In genomic region chr19:7020224-7020641, GRCm38 (mm10) we compare ENCODE assay signal across 8 mouse cellular contexts. TPM values are rescaled to one million over a fixed set of nuclear protein-coding genes. Genes with fewer than 3 reads are reported as not detected.
DNase-seq lines count a peak whose midpoint lies in the region; ATAC-seq and TF ChIP-seq lines count a peak whose summit lies in the region.

No protein-coding gene starts in this region.

- DNase-seq in CD4-positive helper T cell, adult 2 months (ENCODE audit: low read depth, low spot score): peak; percentile 83
- peak; percentile 82 for DNase-seq in MEL-GATA-1-ER (ENCODE audit: extremely low read depth, low read depth)
- DNase-seq in cerebellum, postnatal 10 days: peak; percentile 80 to 83
- peak; percentile 73 for DNase-seq in heart, postnatal 0 days (ENCODE audit: low spot score)
- peak; percentile 72 to 76 for DNase-seq in kidney, postnatal 4 days
- peak; percentile 37 for DNase-seq in midbrain, embryonic 10.5 days (ENCODE audit: low spot score)
- no peak for DNase-seq in yolk sac, embryonic 10.5 days (ENCODE audit: low spot score)

- 0 out of 2 replicates have a peak, but pooled peaks cover 5% of the 10 kb centered on the region for H3K4me1 ChIP-seq in heart, postnatal 0 days (ENCODE audit: control insufficient read depth, insufficient read depth)
- no peaks in the 10 kb centered on the region for H3K4me1 ChIP-seq in midbrain, embryonic 10.5 days
- no peaks in the 10 kb centered on the region for H3K4me1 ChIP-seq in stomach, embryonic 16.5 days (ENCODE audit: control insufficient read depth, insufficient read depth, low read length)

- H3K4me2 ChIP-seq in heart, postnatal 0 days (ENCODE audit: low read depth, low read length): no peak overlapping the region
- no peak overlapping the region for H3K4me2 ChIP-seq in stomach, embryonic 16.5 days (ENCODE audit: low read depth, low read length)

- no peaks in the 10 kb centered on the region for H3K9me3 ChIP-seq in heart, postnatal 0 days (replicated peaks; ENCODE audit: control insufficient read depth, low read length)
- H3K9me3 ChIP-seq in midbrain, embryonic 10.5 days (replicated peaks): no peaks in the 10 kb centered on the region
- H3K9me3 ChIP-seq in stomach, embryonic 16.5 days (replicated peaks; ENCODE audit: control insufficient read depth, low read length): no peaks in the 10 kb centered on the region

- no peak for TF ChIP-seq EP300 in heart, postnatal 0 days (IDR thresholded peaks at IDR 0.05; ENCODE audit: low read depth)

- H3K27me3 ChIP-seq in heart, postnatal 0 days (ENCODE audit: control insufficient read depth, insufficient read depth, low read length): no peaks in the 10 kb centered on the region
- H3K27me3 ChIP-seq in midbrain, embryonic 10.5 days (ENCODE audit: low read depth, poor library complexity, severe bottlenecking): no peaks in the 10 kb centered on the region
- H3K27me3 ChIP-seq in stomach, embryonic 16.5 days (ENCODE audit: control insufficient read depth, insufficient read depth, low read length): no peaks in the 10 kb centered on the region

- no peak overlapping the region for H3K9ac ChIP-seq in heart, postnatal 0 days (replicated peaks; ENCODE audit: low read depth, low read length)
- H3K9ac ChIP-seq in stomach, embryonic 16.5 days (ENCODE audit: low read length): no peak overlapping the region

- H3K27ac ChIP-seq in heart, postnatal 0 days (ENCODE audit: low read depth): 0 out of 2 replicates have a peak overlapping the region, but pooled peaks have one; percentile 40
- H3K27ac ChIP-seq in midbrain, embryonic 10.5 days (replicated peaks): no peak overlapping the region
- H3K27ac ChIP-seq in stomach, embryonic 16.5 days (ENCODE audit: low read length): no peak overlapping the region

- WGBS in heart, postnatal 0 days: 46% methylated on average over 3 of the region's 3 CpGs
- WGBS in midbrain, embryonic 10.5 days: 59% methylated on average over 3 of the region's 3 CpGs
- 45% methylated on average over 3 of the region's 3 CpGs for WGBS in stomach, embryonic 16.5 days

- peaks cover 47% of the 10 kb centered on the region for H3K36me3 ChIP-seq in heart, postnatal 0 days (replicated peaks; ENCODE audit: control insufficient read depth, insufficient read depth, low read length)
- H3K36me3 ChIP-seq in midbrain, embryonic 10.5 days: peaks cover 88% of the 10 kb centered on the region
- H3K36me3 ChIP-seq in stomach, embryonic 16.5 days (ENCODE audit: control insufficient read depth, insufficient read depth, low read length): peaks cover 26% of the 10 kb centered on the region

- H3K4me3 ChIP-seq in heart, postnatal 0 days (ENCODE audit: low read depth, low read length): no peak overlapping the region
- no peak overlapping the region for H3K4me3 ChIP-seq in midbrain, embryonic 10.5 days
- no peak overlapping the region for H3K4me3 ChIP-seq in stomach, embryonic 16.5 days (replicated peaks; ENCODE audit: low read length)

- peak; percentile 84 for TF ChIP-seq CTCF in heart, postnatal 0 days (IDR thresholded peaks at IDR 0.05; ENCODE audit: low read depth)

- peak; percentile 73 for ATAC-seq in heart, postnatal 0 days (ENCODE audit: insufficient read depth, low read depth)
- peak; percentile 74; the same call in 1 of the 2 replicates for ATAC-seq in stomach, embryonic 16.5 days (ENCODE audit: insufficient read depth, low FRiP score)

RNA-seq across cellular contexts. Expression of gene Fermt3, which starts 1.0 kb away (rescaled TPM):
- total RNA-seq in heart, postnatal 0 days (2014; rRNA removed; ENCODE audit: low replicate concordance): 8.9 and 11.1 TPM in 2 replicates
- 4.9 and 5.1 TPM in 2 replicates for polyA plus RNA-seq in heart, postnatal 0 days (2015; fragmentation: Nextera tagmentation; extraction: Ambion mirVana)
- 8.5 and 10.3 TPM in 2 replicates for polyA plus RNA-seq in midbrain, embryonic 10.5 days (2016; fragmentation: Nextera tagmentation; extraction: Ambion mirVana)
- 17.3 and 18.4 TPM in 2 replicates for polyA plus RNA-seq in stomach, embryonic 16.5 days (2015; fragmentation: Nextera tagmentation; extraction: Ambion mirVana)

RNA-seq across cellular contexts. Expression of gene Stip1, which starts 19.5 kb away (rescaled TPM):
- total RNA-seq in heart, postnatal 0 days (2014; rRNA removed; ENCODE audit: low replicate concordance): 94.6 and 99.7 TPM in 2 replicates
- polyA plus RNA-seq in heart, postnatal 0 days (2015; fragmentation: Nextera tagmentation; extraction: Ambion mirVana): 98.3 and 98.5 TPM in 2 replicates
- 427 and 470 TPM in 2 replicates for polyA plus RNA-seq in midbrain, embryonic 10.5 days (2016; fragmentation: Nextera tagmentation; extraction: Ambion mirVana)
- polyA plus RNA-seq in stomach, embryonic 16.5 days (2015; fragmentation: Nextera tagmentation; extraction: Ambion mirVana): 198 and 202 TPM in 2 replicates

RNA-seq across cellular contexts. Expression of gene Trpt1, which starts 24.3 kb away (rescaled TPM):
- 12.6 and 32.0 TPM in 2 replicates for total RNA-seq in heart, postnatal 0 days (2014; rRNA removed; ENCODE audit: low replicate concordance)
- polyA plus RNA-seq in heart, postnatal 0 days (2015; fragmentation: Nextera tagmentation; extraction: Ambion mirVana): 27.1 and 28.4 TPM in 2 replicates
- polyA plus RNA-seq in midbrain, embryonic 10.5 days (2016; fragmentation: Nextera tagmentation; extraction: Ambion mirVana): 9.5 and 11.3 TPM in 2 replicates
- 10.7 and 12.0 TPM in 2 replicates for polyA plus RNA-seq in stomach, embryonic 16.5 days (2015; fragmentation: Nextera tagmentation; extraction: Ambion mirVana)

RNA-seq across cellular contexts. Expression of gene Nudt22, which starts 24.3 kb away (rescaled TPM):
- 42.1 and 45.3 TPM in 2 replicates for total RNA-seq in heart, postnatal 0 days (2014; rRNA removed; ENCODE audit: low replicate concordance)
- polyA plus RNA-seq in heart, postnatal 0 days (2015; fragmentation: Nextera tagmentation; extraction: Ambion mirVana): 48.1 and 49.5 TPM in 2 replicates
- polyA plus RNA-seq in midbrain, embryonic 10.5 days (2016; fragmentation: Nextera tagmentation; extraction: Ambion mirVana): 19.1 and 20.3 TPM in 2 replicates
- 22.9 and 26.6 TPM in 2 replicates for polyA plus RNA-seq in stomach, embryonic 16.5 days (2015; fragmentation: Nextera tagmentation; extraction: Ambion mirVana)

RNA-seq across cellular contexts. Expression of gene Dnajc4, which starts 27.9 kb away (rescaled TPM):
- 51.4 and 75.2 TPM in 2 replicates for total RNA-seq in heart, postnatal 0 days (2014; rRNA removed; ENCODE audit: low replicate concordance)
- 58.5 and 59.7 TPM in 2 replicates for polyA plus RNA-seq in heart, postnatal 0 days (2015; fragmentation: Nextera tagmentation; extraction: Ambion mirVana)
- 20.8 and 23.1 TPM in 2 replicates for polyA plus RNA-seq in midbrain, embryonic 10.5 days (2016; fragmentation: Nextera tagmentation; extraction: Ambion mirVana)
- polyA plus RNA-seq in stomach, embryonic 16.5 days (2015; fragmentation: Nextera tagmentation; extraction: Ambion mirVana): 28.8 TPM in 2 replicates
